Mouse (Mus musculus) kidney, adult 2 months (tissue): ENCODE data around the gene Slmap.

Experiments
- CTCF ChIP-seq: fragments of 200-500 bp; conservative IDR thresholded peaks from 2 replicates; pipeline ENCODE4 v1.5.1; 2011; ENCODE audit warnings: low read depth, mild to moderate bottlenecking, control low read depth, low read length, moderate library complexity, mixed read lengths; ENCODE audit not compliant: insufficient read depth, insufficient read length
- POLR2A ChIP-seq: fragments of 200-500 bp; IDR thresholded peaks from one replicate; pipeline ENCODE4 v1.6.1; 2011; ENCODE audit warnings: low read depth, low read length, control low read depth

- TF ChIP-seq POLR2A (no peak), CTCF (peak; percentile 30; the same call in 1 of the 2 replicates)
Observed at GRCm38 (mm10) chr14:26500136-26500933, 34.4 kb downstream of the Slmap start.
